Mouse (Mus musculus) stomach, postnatal 0 days (tissue): ENCODE measurements around the gene Kdm8.

Experiments
- CTCF ChIP-seq: IDR thresholded peaks from 2 replicates; pipeline ENCODE4 v1.5.1; 2016; ENCODE audit warnings: antibody characterized with exemption, low read depth, mild to moderate bottlenecking, moderate library complexity
- EP300 ChIP-seq: optimal IDR thresholded peaks from 2 replicates; pipeline ENCODE3; 2016; ENCODE audit warnings: antibody characterized with exemption

DNA sequence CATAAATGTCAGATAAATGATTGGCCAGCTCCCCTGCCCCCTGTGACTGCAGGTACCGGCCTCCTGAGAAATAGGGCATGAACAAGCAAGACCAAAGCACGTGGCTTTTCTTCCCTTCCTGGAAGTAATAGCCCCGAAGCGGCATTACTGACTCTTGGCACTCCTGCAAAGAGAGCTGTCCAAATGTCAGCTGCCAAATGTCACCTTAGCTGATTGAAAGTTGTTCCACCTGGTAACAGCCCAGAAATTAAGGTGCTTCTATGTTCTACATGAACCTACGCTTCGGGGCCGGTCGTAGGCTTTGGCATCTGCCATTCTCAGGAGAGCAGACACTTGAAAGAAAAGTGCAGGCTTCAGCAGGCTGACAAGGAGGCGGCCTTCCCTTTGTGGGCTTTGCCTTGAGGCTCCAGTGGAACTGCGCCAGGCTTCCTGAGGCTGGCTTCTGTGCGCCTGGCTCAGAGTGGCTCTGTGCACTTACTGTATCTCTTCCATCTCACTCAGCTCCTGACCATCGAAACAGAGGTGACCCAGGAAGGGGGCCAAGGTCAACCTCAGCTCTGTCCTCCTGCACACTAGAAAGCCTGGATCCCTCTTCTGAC lies 16.9 kb upstream of the Kdm8 start:
- no peak for TF ChIP-seq CTCF
- no peak for TF ChIP-seq EP300
